7 mouse cellular contexts compared by ENCODE assay signal in genomic region chr8:70139981-70140380, GRCm38 (mm10). TPM values are rescaled to one million over a fixed set of nuclear protein-coding genes. Genes with fewer than 3 reads are reported as not detected.
DNase-seq lines count a peak whose midpoint lies in the region; ATAC-seq and TF ChIP-seq lines count a peak whose summit lies in the region.

No protein-coding gene starts in this region.

- H3K4me3 ChIP-seq in lung, postnatal 0 days (ENCODE audit: low read depth, low read length): peak overlapping the region; percentile 67
- H3K4me3 ChIP-seq in embryonic facial prominence, embryonic 14.5 days (ENCODE audit: low read depth, low read length): peak overlapping the region; percentile 56
- peak overlapping the region; percentile 75 for H3K4me3 ChIP-seq in limb, embryonic 11.5 days (ENCODE audit: low read depth, low read length)
- H3K4me3 ChIP-seq in small intestine, adult 2 months (ENCODE audit: low read depth, low read length): peak overlapping the region; percentile 88

- H3K4me2 ChIP-seq in lung, postnatal 0 days (replicated peaks; ENCODE audit: low read depth, low read length): peak overlapping the region; percentile 64
- peak overlapping the region; percentile 62 for H3K4me2 ChIP-seq in embryonic facial prominence, embryonic 14.5 days (ENCODE audit: low read depth, low read length)
- H3K4me2 ChIP-seq in limb, embryonic 11.5 days (ENCODE audit: low read depth, severe bottlenecking): peak overlapping the region; percentile 79

- no peaks in the 10 kb centered on the region for H3K27me3 ChIP-seq in lung, postnatal 0 days (replicated peaks; ENCODE audit: insufficient read depth, low read length)
- H3K27me3 ChIP-seq in embryonic facial prominence, embryonic 14.5 days (replicated peaks; ENCODE audit: control insufficient read depth, insufficient read depth, low read length): no peaks in the 10 kb centered on the region
- no peaks in the 10 kb centered on the region for H3K27me3 ChIP-seq in limb, embryonic 11.5 days (ENCODE audit: control insufficient read depth, insufficient read depth, low read length)
- H3K27me3 ChIP-seq in small intestine, adult 2 months (ENCODE audit: control insufficient read depth, insufficient read depth, low read length): no peaks in the 10 kb centered on the region

- ATAC-seq in lung, postnatal 0 days: no peak
- no peak for ATAC-seq in embryonic facial prominence, embryonic 14.5 days (ENCODE audit: low read depth)
- no peak for ATAC-seq in limb, embryonic 11.5 days (ENCODE audit: insufficient number of reproducible peaks, low FRiP score, low TSS enrichment, low read depth)

- TF ChIP-seq EP300 in lung, postnatal 0 days (IDR thresholded peaks at IDR 0.05): no peak

- H3K27ac ChIP-seq in lung, postnatal 0 days (ENCODE audit: low read length): peak overlapping the region; percentile 89
- peak overlapping the region; percentile 72 for H3K27ac ChIP-seq in embryonic facial prominence, embryonic 14.5 days (replicated peaks; ENCODE audit: low read depth, low read length)
- H3K27ac ChIP-seq in limb, embryonic 11.5 days (replicated peaks; ENCODE audit: low read depth, low read length): peak overlapping the region; percentile 71; the same call in 1 of the 2 replicates
- peak overlapping the region; percentile 80 for H3K27ac ChIP-seq in small intestine, adult 2 months (ENCODE audit: insufficient read depth, low read depth, low read length)

- H3K9me3 ChIP-seq in lung, postnatal 0 days (ENCODE audit: low read length): no peaks in the 10 kb centered on the region
- no peaks in the 10 kb centered on the region for H3K9me3 ChIP-seq in embryonic facial prominence, embryonic 14.5 days (ENCODE audit: control insufficient read depth, low read length)
- no peaks in the 10 kb centered on the region for H3K9me3 ChIP-seq in limb, embryonic 11.5 days (ENCODE audit: control insufficient read depth, low read length)

- no peak for TF ChIP-seq POLR2A in small intestine, adult 2 months (IDR thresholded peaks at IDR 0.05; ENCODE audit: low read depth, low read length)

- H3K4me1 ChIP-seq in lung, postnatal 0 days (ENCODE audit: insufficient read depth, low read depth, low read length): peaks cover 14% of the 10 kb centered on the region; the same call in 1 of the 2 replicates
- H3K4me1 ChIP-seq in embryonic facial prominence, embryonic 14.5 days (ENCODE audit: control insufficient read depth, insufficient read depth, low read length): peaks cover 12% of the 10 kb centered on the region
- peaks cover 13% of the 10 kb centered on the region for H3K4me1 ChIP-seq in limb, embryonic 11.5 days (ENCODE audit: control insufficient read depth, insufficient read depth, low read length)
- peaks cover 12% of the 10 kb centered on the region for H3K4me1 ChIP-seq in small intestine, adult 2 months (ENCODE audit: control insufficient read depth, insufficient read depth, insufficient read length, low read length)

- WGBS in lung, postnatal 0 days: 7% methylated on average over 9 of the region's 9 CpGs
- 11% methylated on average over 9 of the region's 9 CpGs for WGBS in embryonic facial prominence, embryonic 14.5 days
- 11% methylated on average over 9 of the region's 9 CpGs for WGBS in limb, embryonic 11.5 days
- 4% methylated on average over 9 of the region's 9 CpGs for WGBS in small intestine, adult 2 months

- peaks cover 6% of the 10 kb centered on the region; the same call in 1 of the 2 replicates for H3K36me3 ChIP-seq in lung, postnatal 0 days (ENCODE audit: insufficient read depth, low read length)
- peaks cover 43% of the 10 kb centered on the region for H3K36me3 ChIP-seq in embryonic facial prominence, embryonic 14.5 days (ENCODE audit: control insufficient read depth, insufficient read depth, low read length)
- H3K36me3 ChIP-seq in limb, embryonic 11.5 days (ENCODE audit: control insufficient read depth, insufficient read depth, low read length): peaks cover 7% of the 10 kb centered on the region
- H3K36me3 ChIP-seq in small intestine, adult 2 months (ENCODE audit: control insufficient read depth, insufficient read depth, low read length): peaks cover 32% of the 10 kb centered on the region

- H3K9ac ChIP-seq in lung, postnatal 0 days (replicated peaks; ENCODE audit: low read depth): peak overlapping the region; percentile 64
- H3K9ac ChIP-seq in embryonic facial prominence, embryonic 14.5 days (ENCODE audit: low read depth, low read length): peak overlapping the region; percentile 72
- peak overlapping the region; percentile 82 for H3K9ac ChIP-seq in limb, embryonic 11.5 days (ENCODE audit: low read length)

- DNase-seq in lung, postnatal 0 days (ENCODE audit: low spot score): peak; percentile 68
- DNase-seq in lung, postnatal 14 days: no peak
- DNase-seq in embryonic facial prominence, embryonic 14.5 days (ENCODE audit: low spot score): no peak
- no peak for DNase-seq in limb, embryonic 11.5 days (ENCODE audit: low spot score)
- no peak for DNase-seq in right cerebral cortex, postnatal 36 days (ENCODE audit: low spot score in 2 of 2)
- no peak for DNase-seq in urinary bladder, postnatal 4 days (ENCODE audit: low spot score in 2 of 2)

- TF ChIP-seq CTCF in lung, postnatal 0 days (IDR thresholded peaks at IDR 0.05): no peak
- no peak for TF ChIP-seq CTCF in small intestine, adult 2 months (IDR thresholded peaks at IDR 0.05; ENCODE audit: extremely low read depth, insufficient read length, insufficient replicate concordance, low read depth, low read length)

RNA-seq across cellular contexts. Expression of gene Mef2b, which starts 0.5 kb away (rescaled TPM):
- polyA plus RNA-seq in lung, postnatal 0 days (2015; fragmentation: Nextera tagmentation; extraction: Ambion mirVana): 0.11 and 0.29 TPM in 2 replicates
- polyA plus RNA-seq in embryonic facial prominence, embryonic 14.5 days (2014; fragmentation: Nextera tagmentation; extraction: Ambion mirVana): 4.9 and 5.1 TPM in 2 replicates
- 0.40 and 0.41 TPM in 2 replicates for polyA plus RNA-seq in limb, embryonic 11.5 days (2014; fragmentation: Nextera tagmentation; extraction: Ambion mirVana)
- polyA plus RNA-seq in small intestine, adult 2 months (2012; rRNA removed): 1.6 and 5.3 TPM in 2 replicates

RNA-seq across cellular contexts. Expression of gene Borcs8, which starts 0.7 kb away (rescaled TPM):
- polyA plus RNA-seq in lung, postnatal 0 days (2015; fragmentation: Nextera tagmentation; extraction: Ambion mirVana): 33.4 and 34.2 TPM in 2 replicates
- 45.1 and 54.0 TPM in 2 replicates for polyA plus RNA-seq in embryonic facial prominence, embryonic 14.5 days (2014; fragmentation: Nextera tagmentation; extraction: Ambion mirVana)
- polyA plus RNA-seq in limb, embryonic 11.5 days (2014; fragmentation: Nextera tagmentation; extraction: Ambion mirVana): 49.6 and 53.2 TPM in 2 replicates
- polyA plus RNA-seq in small intestine, adult 2 months (2012; rRNA removed): 43.3 and 83.7 TPM in 2 replicates

RNA-seq across cellular contexts. Expression of gene Rfxank, which starts 1.0 kb away (rescaled TPM):
- 11.9 and 12.7 TPM in 2 replicates for polyA plus RNA-seq in lung, postnatal 0 days (2015; fragmentation: Nextera tagmentation; extraction: Ambion mirVana)
- 13.0 and 17.1 TPM in 2 replicates for polyA plus RNA-seq in embryonic facial prominence, embryonic 14.5 days (2014; fragmentation: Nextera tagmentation; extraction: Ambion mirVana)
- polyA plus RNA-seq in limb, embryonic 11.5 days (2014; fragmentation: Nextera tagmentation; extraction: Ambion mirVana): 20.0 and 21.3 TPM in 2 replicates
- 23.9 and 44.9 TPM in 2 replicates for polyA plus RNA-seq in small intestine, adult 2 months (2012; rRNA removed)

RNA-seq across cellular contexts. Expression of gene Nr2c2ap, which starts 8.8 kb away (rescaled TPM):
- 27.8 and 32.0 TPM in 2 replicates for polyA plus RNA-seq in lung, postnatal 0 days (2015; fragmentation: Nextera tagmentation; extraction: Ambion mirVana)
- polyA plus RNA-seq in embryonic facial prominence, embryonic 14.5 days (2014; fragmentation: Nextera tagmentation; extraction: Ambion mirVana): 18.7 and 20.4 TPM in 2 replicates
- polyA plus RNA-seq in limb, embryonic 11.5 days (2014; fragmentation: Nextera tagmentation; extraction: Ambion mirVana): 13.7 and 20.8 TPM in 2 replicates
- polyA plus RNA-seq in small intestine, adult 2 months (2012; rRNA removed): 4.9 and 9.2 TPM in 2 replicates

RNA-seq across cellular contexts. Expression of gene Ncan, which starts 19.3 kb away (rescaled TPM):
- polyA plus RNA-seq in lung, postnatal 0 days (2015; fragmentation: Nextera tagmentation; extraction: Ambion mirVana): 0.05 and 0.06 TPM in 2 replicates
- 1.1 and 1.2 TPM in 2 replicates for polyA plus RNA-seq in embryonic facial prominence, embryonic 14.5 days (2014; fragmentation: Nextera tagmentation; extraction: Ambion mirVana)
- polyA plus RNA-seq in limb, embryonic 11.5 days (2014; fragmentation: Nextera tagmentation; extraction: Ambion mirVana): 0.60 and 0.79 TPM in 2 replicates
- 0.04 TPM in 1 of 2 replicates, not detected in the other for polyA plus RNA-seq in small intestine, adult 2 months (2012; rRNA removed)
